Mouse (Mus musculus) gastrocnemius, postnatal 4 days (tissue): ENCODE results near the gene Fbxl17. TPM values are rescaled to one million over a fixed set of nuclear protein-coding genes. Genes with fewer than 3 reads are reported as not detected.
A peak's percentile ranks its signal among the peaks of the same experiment; 100 is the strongest.

Experiments used
- DNase-seq, 2 experiments: peaks; one replicate each; pipeline ENCODE4 v3.0.0; 2021 to 2022; ENCODE audit warnings: low spot score in 2 of 2, mixed read lengths in 2 of 2
- total RNA-seq, 2 experiments: library from RNA; stranded (reverse); gene quantifications; 2 replicates each; pipeline ENCODE4 v1.2.3; 2021

Gene Fbxl17
- total RNA-seq, 2 experiments from 2014 or later: 31.3 to 36.7 TPM

DNA sequence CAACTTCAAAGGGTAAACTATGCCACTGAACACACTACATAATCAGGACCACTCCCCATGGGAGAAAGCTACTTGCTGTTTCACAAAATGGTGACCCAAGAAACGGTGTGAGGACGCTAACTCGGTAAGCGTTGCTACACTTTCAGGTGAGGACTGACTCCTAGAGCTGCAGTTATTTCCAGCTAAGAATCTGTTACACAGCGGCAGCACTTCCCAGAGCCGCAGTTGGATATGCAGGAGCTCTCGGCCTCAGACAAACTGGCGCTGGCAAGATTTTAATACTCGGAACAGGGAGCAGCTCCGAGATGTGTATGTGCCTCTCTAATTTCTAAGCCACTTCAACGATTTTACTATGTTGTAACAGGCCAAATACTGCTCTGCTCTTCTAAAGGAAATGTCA lies 157.4 kb downstream of the Fbxl17 start:
- DNase-seq: no peak

- no peak for DNase-seq
Observed at GRCm38 (mm10) chr17:63341203-63341602, 158.6 kb downstream of the Fbxl17 start.

GRCm38 (mm10) chr17:63328888-63329287 lies 170.9 kb downstream of the Fbxl17 start:
- no peak for DNase-seq

GRCm38 (mm10) chr17:63326227-63326626 lies 173.6 kb downstream of the Fbxl17 start:
- no peak for DNase-seq

- DNase-seq: no peak
Observed at GRCm38 (mm10) chr17:63324672-63325071, 175.1 kb downstream of the Fbxl17 start.

DNA sequence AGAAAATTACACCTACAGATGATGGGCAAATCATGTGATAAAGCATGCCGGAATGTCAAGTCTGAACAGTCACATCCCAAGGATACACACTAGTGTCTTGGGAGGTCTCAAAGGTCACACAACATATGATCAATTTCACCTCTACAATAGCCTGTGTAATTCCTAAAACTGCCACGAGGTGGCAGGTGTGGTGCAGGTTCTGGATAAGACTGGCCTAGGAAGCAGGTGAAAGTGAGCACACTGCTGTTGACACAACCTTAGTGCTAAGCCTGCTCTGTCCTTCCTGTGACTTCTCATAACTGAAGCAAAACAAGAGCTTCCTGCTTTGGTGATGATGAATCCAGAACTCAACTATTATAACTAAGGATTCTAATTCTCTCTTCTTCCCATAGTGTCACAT lies 175.8 kb downstream of the Fbxl17 start:
- peak in 1 of 2 experiments; percentile 57 for DNase-seq

DNA sequence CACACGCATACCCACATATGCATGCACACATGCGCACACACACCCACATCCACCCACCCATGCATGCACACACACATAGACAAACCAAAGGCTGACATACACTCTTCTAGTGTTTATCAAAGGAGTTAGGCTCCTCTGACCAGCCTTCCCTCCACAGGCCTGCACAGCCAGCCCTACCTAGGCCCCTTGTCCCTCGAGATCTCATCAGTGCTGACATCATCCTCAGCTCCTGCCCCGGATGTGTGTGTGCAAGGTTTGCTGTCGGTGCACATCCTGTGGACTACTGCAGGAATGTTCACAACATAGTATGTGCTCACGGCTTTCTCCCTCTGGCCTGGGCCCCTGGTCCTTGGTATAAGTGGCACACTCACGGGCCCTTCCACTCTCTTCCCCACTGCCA lies 177.0 kb downstream of the Fbxl17 start:
- no peak for DNase-seq

DNA sequence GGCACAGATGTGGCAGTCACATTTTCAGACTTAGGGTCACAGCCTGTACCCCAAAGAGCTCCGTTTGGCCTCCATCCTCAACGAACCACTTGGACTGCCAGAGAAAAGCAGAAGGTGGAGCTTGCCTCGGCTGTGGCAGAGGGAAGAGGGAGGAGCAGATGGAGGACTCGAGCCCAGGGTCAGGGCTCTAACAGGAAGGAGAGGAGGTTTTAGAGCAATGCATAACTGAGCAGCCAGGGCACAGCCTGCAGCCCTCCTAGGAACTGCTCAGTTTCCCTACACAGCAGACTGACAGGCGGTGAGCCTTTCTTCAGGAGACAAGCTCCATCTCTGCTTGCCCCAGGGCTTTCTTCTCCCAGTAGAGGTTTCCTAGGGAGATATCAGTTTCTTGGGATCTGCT lies 178.5 kb downstream of the Fbxl17 start:
- no peak for DNase-seq

GRCm38 (mm10) chr17:63317518-63317917 lies 182.3 kb downstream of the Fbxl17 start:
- no peak for DNase-seq

GRCm38 (mm10) chr17:63315646-63316480 lies 184.0 kb downstream of the Fbxl17 start:
- DNase-seq: no peak

DNA sequence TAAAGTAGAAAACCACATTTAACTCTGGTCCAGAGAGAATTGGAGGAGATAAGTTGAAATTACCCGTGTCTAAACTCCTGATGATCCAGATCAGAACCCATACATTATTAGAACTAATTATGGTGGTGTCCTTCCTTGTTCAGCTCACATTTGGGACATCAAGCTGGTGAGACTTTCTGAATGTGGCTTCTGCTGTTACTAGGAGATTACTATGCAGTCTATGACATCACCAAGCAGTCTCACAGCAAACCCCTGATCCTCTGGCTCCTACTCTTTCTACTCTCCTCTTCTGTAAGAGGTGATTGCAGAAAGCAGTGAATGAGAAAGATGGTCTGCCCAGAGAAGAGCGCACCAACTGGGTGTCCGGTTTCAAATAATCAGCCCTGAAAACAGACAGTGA lies 187.0 kb downstream of the Fbxl17 start:
- no peak for DNase-seq

DNA sequence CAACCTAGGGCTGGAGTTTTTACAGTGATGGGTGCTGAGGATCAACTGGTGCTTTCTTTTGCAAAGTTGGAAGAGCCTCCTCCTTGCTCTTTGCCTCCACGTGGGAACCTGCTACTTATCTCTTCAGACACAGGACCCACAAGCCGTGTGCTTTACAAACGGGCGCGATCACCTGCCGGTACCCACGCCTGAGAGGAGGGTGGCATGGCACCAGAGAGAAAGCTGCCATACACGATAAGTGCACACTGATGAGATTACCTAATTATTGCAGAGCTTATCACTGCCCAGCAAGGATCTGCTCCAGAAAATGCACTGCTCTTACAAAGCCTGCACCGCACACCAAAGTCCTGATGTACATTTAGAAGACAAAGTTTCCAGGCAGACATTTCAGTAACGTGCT lies 187.5 kb downstream of the Fbxl17 start:
- no peak for DNase-seq

DNA sequence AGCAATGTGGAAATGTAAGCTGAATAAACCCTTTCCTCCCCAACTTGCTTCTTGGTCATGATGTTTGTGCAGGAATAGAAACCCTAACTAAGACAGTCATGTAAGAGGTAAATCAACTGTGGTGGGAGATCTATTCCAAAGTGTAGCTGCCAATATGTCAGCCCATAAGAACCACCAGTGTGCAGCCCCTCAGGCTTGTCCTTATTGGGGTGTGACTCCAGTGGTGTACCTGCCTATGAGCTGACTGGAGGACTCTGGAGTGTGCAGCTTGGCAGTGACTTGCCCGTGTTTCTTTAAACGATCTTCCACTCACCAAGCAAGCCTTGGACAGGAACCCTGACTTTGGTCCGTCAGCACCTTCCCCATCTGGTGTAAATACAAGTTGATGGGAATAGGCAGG lies 188.2 kb downstream of the Fbxl17 start:
- no peak for DNase-seq

DNA sequence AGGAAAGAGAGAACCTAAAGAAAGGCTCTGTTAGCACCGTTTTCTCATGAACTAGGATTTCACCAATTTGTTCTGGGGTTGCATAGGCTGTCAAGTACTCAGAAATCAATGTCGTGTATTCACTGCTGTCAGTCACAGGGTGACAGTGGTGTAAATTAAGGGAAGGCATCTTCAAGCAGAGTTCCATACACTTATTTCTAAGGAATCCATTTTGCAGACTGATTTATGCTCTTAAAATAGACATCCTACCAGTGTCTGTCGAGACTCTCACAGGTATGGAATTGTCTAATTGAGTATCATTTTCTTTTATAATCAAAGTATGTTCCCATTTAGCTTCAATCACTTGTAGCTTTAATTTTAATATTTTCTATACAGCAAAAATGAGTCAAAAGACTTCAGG lies 189.8 kb downstream of the Fbxl17 start:
- no peak for DNase-seq

- no peak for DNase-seq
Observed at GRCm38 (mm10) chr17:63303862-63304261, 196.0 kb downstream of the Fbxl17 start.

GRCm38 (mm10) chr17:63301822-63302393 lies 197.9 kb downstream of the Fbxl17 start:
- no peak for DNase-seq

DNA sequence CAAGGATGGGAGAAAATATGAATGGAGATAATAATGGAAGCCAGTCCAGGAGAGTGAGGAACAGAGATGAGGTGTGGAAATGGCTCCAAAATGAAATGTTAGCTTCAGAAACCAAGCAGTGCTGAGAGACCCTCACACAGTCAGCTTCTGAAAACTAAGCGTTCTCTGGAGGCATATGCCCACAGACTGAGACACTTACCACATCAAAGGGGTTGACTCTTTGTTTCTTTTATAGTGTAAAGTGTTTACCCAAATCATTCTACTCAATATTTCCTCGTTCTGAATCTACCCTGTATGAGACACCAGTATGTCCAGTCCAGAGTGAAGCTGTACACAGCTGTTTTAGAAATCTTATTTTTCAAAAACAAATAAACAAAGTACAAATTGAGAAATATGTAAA lies 204.3 kb downstream of the Fbxl17 start:
- DNase-seq: no peak

DNA sequence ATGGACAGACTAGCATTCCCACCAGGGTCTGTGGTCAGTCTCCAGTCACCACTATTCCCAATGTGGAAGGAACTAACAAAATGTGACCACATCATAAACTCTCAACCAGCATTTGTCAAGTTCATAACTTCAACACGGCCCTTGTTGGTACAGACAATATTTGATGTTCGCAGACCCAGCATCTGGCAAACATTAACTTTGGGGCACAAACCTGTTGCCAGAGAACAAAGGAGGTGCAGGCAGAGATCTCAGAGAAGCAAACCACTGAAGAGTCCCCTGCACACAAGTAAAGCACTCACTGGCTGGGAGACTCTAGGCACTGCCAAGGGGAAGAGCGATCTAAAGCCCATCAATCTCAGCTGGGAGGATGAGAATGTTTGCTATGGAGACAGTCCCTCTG lies 204.9 kb downstream of the Fbxl17 start:
- no peak for DNase-seq

- DNase-seq: no peak
Observed at GRCm38 (mm10) chr17:63293979-63294378, 205.8 kb downstream of the Fbxl17 start.

GRCm38 (mm10) chr17:63289317-63289913 lies 210.4 kb downstream of the Fbxl17 start:
- peak in 1 of 2 experiments; percentile 57 for DNase-seq

GRCm38 (mm10) chr17:63288850-63289249 lies 211.0 kb downstream of the Fbxl17 start:
- DNase-seq: no peak

GRCm38 (mm10) chr17:63287413-63287812 lies 212.4 kb downstream of the Fbxl17 start:
- DNase-seq: peak; percentile 29 to 66
